Mouse (Mus musculus) lung, postnatal 0 days (tissue): Measurements from ENCODE around the gene Fkbp1b.

ENCODE experiments used
- CTCF ChIP-seq: IDR thresholded peaks from 2 replicates; pipeline ENCODE4 v1.5.1; 2016; ENCODE audit warnings: antibody characterized with exemption, mild to moderate bottlenecking
- EP300 ChIP-seq: IDR thresholded peaks from 2 replicates; pipeline ENCODE4 v1.6.1; 2016; ENCODE audit warnings: antibody characterized with exemption, mild to moderate bottlenecking, control low read depth

DNA sequence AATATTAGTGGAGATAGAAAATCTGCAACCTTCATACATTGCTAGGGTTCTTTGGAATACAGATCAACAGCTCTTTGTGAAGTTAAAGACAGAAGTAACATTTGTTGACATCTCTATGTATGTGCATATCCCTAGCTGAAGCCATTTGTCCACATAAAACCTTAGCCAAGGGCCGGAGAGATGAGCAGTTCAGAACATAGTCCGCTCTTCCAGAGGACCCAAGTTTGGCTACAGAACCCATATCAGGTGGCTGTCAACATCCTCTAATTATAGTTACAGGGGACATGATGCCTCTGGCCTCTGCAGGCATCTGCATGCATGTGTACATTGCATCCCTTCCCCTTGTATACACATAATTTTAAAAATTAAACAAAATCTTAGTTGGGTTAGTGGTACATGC, 47.9 kb upstream of the Fkbp1b start:
- TF ChIP-seq CTCF (no peak), EP300 (no peak)
